Mouse (Mus musculus) stomach, embryonic 16.5 days (tissue): ENCODE measurements around the gene Gm9999. TPM values are rescaled to one million over a fixed set of nuclear protein-coding genes. Genes with fewer than 3 reads are reported as not detected.
A peak's percentile ranks its signal among the peaks of the same experiment; 100 is the strongest.

Experiments
- ATAC-seq: fragments of 200-750 bp; cut with Nextera tagmentation; 2 replicates; pipeline ENCODE4 v1.8.0; 2017; ENCODE audit warnings: moderate number of reproducible peaks, moderate TSS enrichment; ENCODE audit not compliant: insufficient read depth, low FRiP score
- H3K27ac ChIP-seq: fragments of 300-500 bp; sonication (generic); 2 replicates; pipeline ENCODE4 v1.5.1; 2014; ENCODE audit warnings: low read length
- H3K27me3 ChIP-seq: fragments of 300-500 bp; sonication (generic); 2 replicates; pipeline ENCODE4 v1.6.1; 2014; ENCODE audit warnings: low read length, control low read depth, mixed read lengths; ENCODE audit not compliant: control insufficient read depth, insufficient read depth
- H3K36me3 ChIP-seq: fragments of 300-500 bp; sonication (generic); 2 replicates; pipeline ENCODE4 v1.6.1; 2014; ENCODE audit warnings: low read length; ENCODE audit not compliant: control insufficient read depth, insufficient read depth
- H3K4me1 ChIP-seq: fragments of 300-500 bp; sonication (generic); 2 replicates; pipeline ENCODE4 v1.6.1; 2014; ENCODE audit warnings: low read length, control low read depth, mixed read lengths; ENCODE audit not compliant: control insufficient read depth, insufficient read depth
- H3K4me2 ChIP-seq: fragments of 300-500 bp; sonication (generic); 2 replicates; pipeline ENCODE4 v1.6.1; 2014; ENCODE audit warnings: low read depth, low read length, mixed read lengths
- H3K4me3 ChIP-seq: fragments of 300-500 bp; sonication (generic); replicated peaks from 2 replicates; pipeline ENCODE4 v1.5.1; 2014; ENCODE audit warnings: mild to moderate bottlenecking, low read length
- H3K9ac ChIP-seq: fragments of 300-500 bp; sonication (generic); 2 replicates; pipeline ENCODE4 v1.6.1; 2014; ENCODE audit warnings: low read length
- H3K9me3 ChIP-seq: fragments of 300-500 bp; sonication (generic); replicated peaks from 2 replicates; pipeline ENCODE4 v1.6.1; 2016; ENCODE audit warnings: low read length, control low read depth; ENCODE audit not compliant: control insufficient read depth
- WGBS: fragments of 180-500 bp; shearing (Covaris S2); extraction: QIAGEN DNeasy Blood & Tissue Kit; methylation state at CpG from one replicate; pipeline ENCODE4 v1.1.7; 2014; 5-methylcytosine and 5-hydroxymethylcytosine counted together
- polyA plus RNA-seq: library from polyadenylated mRNA; unstranded; fragments of >200 nt; fragmentation: Nextera tagmentation; extraction: Ambion mirVana; gene quantifications from 2 replicates; pipeline ENCODE4 v1.2.1, GENCODE M21; 2015

Gm9999 gene
- polyA plus RNA-seq, 1 experiment from 2014 or later = not detected

GRCm38 (mm10) chr7:46995558-46995957 lies 12.2 kb downstream of the Gm9999 start:
- no peak overlapping the region for H3K4me3 ChIP-seq
- no peak overlapping the region for H3K4me2 ChIP-seq
- WGBS = 88% methylated on average over 3 of the region's 3 CpGs
- ATAC-seq = no peak
- H3K27me3 ChIP-seq = no peaks in the 10 kb centered on the region
- H3K9me3 ChIP-seq = no peaks in the 10 kb centered on the region
- no peak overlapping the region for H3K27ac ChIP-seq
- no peak overlapping the region for H3K9ac ChIP-seq
- peaks cover 7% of the 10 kb centered on the region for H3K4me1 ChIP-seq
- H3K36me3 ChIP-seq = peaks cover 25% of the 10 kb centered on the region

- H3K9ac ChIP-seq = no peak overlapping the region
- no peak for ATAC-seq
- no peak overlapping the region for H3K27ac ChIP-seq
- H3K27me3 ChIP-seq = no peaks in the 10 kb centered on the region
- H3K4me1 ChIP-seq = peaks cover 19% of the 10 kb centered on the region
- H3K4me2 ChIP-seq = no peak overlapping the region
- WGBS = 86% methylated on average over 4 of the region's 4 CpGs
- H3K36me3 ChIP-seq = peaks cover 25% of the 10 kb centered on the region
- no peaks in the 10 kb centered on the region for H3K9me3 ChIP-seq
- no peak overlapping the region for H3K4me3 ChIP-seq
Measured at GRCm38 (mm10) chr7:46997008-46997407, 13.6 kb downstream of the Gm9999 start.

- ATAC-seq = no peak
- 81% methylated on average over 21 of the region's 21 CpGs for WGBS
Measured at GRCm38 (mm10) chr7:46997644-46998395, 14.4 kb downstream of the Gm9999 start.

GRCm38 (mm10) chr7:46998942-46999341 lies 15.6 kb downstream of the Gm9999 start:
- WGBS = 92% methylated on average over 2 of the region's 2 CpGs
- ATAC-seq = no peak
- H3K9me3 ChIP-seq = no peaks in the 10 kb centered on the region
- H3K27me3 ChIP-seq = no peaks in the 10 kb centered on the region
- peaks cover 36% of the 10 kb centered on the region for H3K4me1 ChIP-seq
- H3K4me2 ChIP-seq = no peak overlapping the region
- H3K9ac ChIP-seq = no peak overlapping the region
- H3K27ac ChIP-seq = no peak overlapping the region
- H3K4me3 ChIP-seq = no peak overlapping the region
- H3K36me3 ChIP-seq = peaks cover 25% of the 10 kb centered on the region

More at GRCm38 (mm10) chr7:46997644-46998395, 14.4 kb downstream of the Gm9999 start:
- Histone ChIP-seq H3K4me2 (no peak overlapping the region), H3K4me1 (peaks cover 27% of the 10 kb centered on the region), H3K9ac (no peak overlapping the region), H3K27me3 (no peaks in the 10 kb centered on the region), H3K36me3 (peaks cover 25% of the 10 kb centered on the region), H3K27ac (no peak overlapping the region), H3K9me3 (no peaks in the 10 kb centered on the region), H3K4me3 (no peak overlapping the region)

- no peaks in the 10 kb centered on the region for H3K27me3 ChIP-seq
- peaks cover 21% of the 10 kb centered on the region for H3K36me3 ChIP-seq
- H3K9ac ChIP-seq = peak overlapping the region; percentile 6; the same call in 1 of the 2 replicates
- WGBS = 53% methylated on average over 8 of the region's 8 CpGs
- peaks cover 39% of the 10 kb centered on the region for H3K4me1 ChIP-seq
- ATAC-seq = no peak; the same call in 1 of the 2 replicates
- 0 out of 2 replicates have a peak overlapping the region, but pooled peaks have one; percentile 5 for H3K4me2 ChIP-seq
- no peak overlapping the region for H3K4me3 ChIP-seq
- H3K27ac ChIP-seq = peak overlapping the region; percentile 62
- no peaks in the 10 kb centered on the region for H3K9me3 ChIP-seq
Measured at GRCm38 (mm10) chr7:46999983-47000643, 16.7 kb downstream of the Gm9999 start.

- H3K9ac ChIP-seq = peak overlapping the region; percentile 6; the same call in 1 of the 2 replicates
- 29% methylated on average over 3 of the region's 3 CpGs for WGBS
Measured at GRCm38 (mm10) chr7:47000644-47000983, 17.2 kb downstream of the Gm9999 start.

GRCm38 (mm10) chr7:47001125-47001899 lies 17.9 kb downstream of the Gm9999 start:
- Histone ChIP-seq H3K9ac (no peak overlapping the region; the same call in 1 of the 2 replicates), H3K4me3 (no peak overlapping the region), H3K27me3 (no peaks in the 10 kb centered on the region), H3K9me3 (no peaks in the 10 kb centered on the region), H3K4me2 (no peak overlapping the region), H3K4me1 (peaks cover 39% of the 10 kb centered on the region), H3K36me3 (peaks cover 18% of the 10 kb centered on the region), H3K27ac (peak overlapping the region; percentile 46; the same call in 1 of the 2 replicates)
- no peak for ATAC-seq
- WGBS = 28% methylated on average over 5 of the region's 5 CpGs

More at GRCm38 (mm10) chr7:47000644-47000983, 17.2 kb downstream of the Gm9999 start:
- Histone ChIP-seq H3K9me3 (no peaks in the 10 kb centered on the region), H3K4me1 (peaks cover 39% of the 10 kb centered on the region), H3K4me2 (0 out of 2 replicates have a peak overlapping the region, but pooled peaks have one; percentile 5), H3K4me3 (no peak overlapping the region), H3K36me3 (peaks cover 21% of the 10 kb centered on the region), H3K27ac (peak overlapping the region; percentile 25), H3K27me3 (no peaks in the 10 kb centered on the region)
- ATAC-seq = peak; percentile 65; the same call in 1 of the 2 replicates

- no peak overlapping the region for H3K4me2 ChIP-seq
- no peak overlapping the region for H3K4me3 ChIP-seq
- no peaks in the 10 kb centered on the region for H3K9me3 ChIP-seq
- no peak overlapping the region for H3K9ac ChIP-seq
- ATAC-seq = no peak
- WGBS = 57% methylated on average over 4 of the region's 4 CpGs
- peaks cover 18% of the 10 kb centered on the region for H3K36me3 ChIP-seq
- peaks cover 41% of the 10 kb centered on the region for H3K4me1 ChIP-seq
- H3K27me3 ChIP-seq = no peaks in the 10 kb centered on the region
- peak overlapping the region; percentile 13; the same call in 1 of the 2 replicates for H3K27ac ChIP-seq
Measured at GRCm38 (mm10) chr7:47001900-47002275, 18.5 kb downstream of the Gm9999 start.
